Mouse (Mus musculus): ENCODE measurements around the gene Frmpd1.
A peak's percentile ranks its signal among the peaks of the same experiment; 100 is the strongest.

Gene Frmpd1

DNA sequence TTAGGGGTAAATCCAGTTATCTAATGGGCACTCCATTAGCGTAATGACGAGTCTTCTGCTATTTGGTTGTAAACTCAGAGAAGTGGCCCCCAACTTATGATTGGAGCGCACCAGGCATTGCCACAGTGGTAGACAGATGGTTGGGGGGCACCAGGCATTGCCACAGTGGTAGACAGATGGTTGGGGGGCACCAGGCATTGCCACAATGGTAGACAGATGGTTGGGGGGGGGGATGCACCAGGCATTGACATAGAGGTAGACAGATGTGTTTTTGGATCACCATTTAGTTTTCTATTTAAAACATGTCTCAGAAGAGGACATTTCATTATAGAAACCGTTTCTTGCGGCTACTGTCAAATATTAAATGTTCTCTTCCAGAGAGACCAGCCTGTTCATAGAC is 53.6 kb downstream of the Frmpd1 start:
- no peak for DNase-seq (ENCODE audit: low read depth, low spot score)

DNA sequence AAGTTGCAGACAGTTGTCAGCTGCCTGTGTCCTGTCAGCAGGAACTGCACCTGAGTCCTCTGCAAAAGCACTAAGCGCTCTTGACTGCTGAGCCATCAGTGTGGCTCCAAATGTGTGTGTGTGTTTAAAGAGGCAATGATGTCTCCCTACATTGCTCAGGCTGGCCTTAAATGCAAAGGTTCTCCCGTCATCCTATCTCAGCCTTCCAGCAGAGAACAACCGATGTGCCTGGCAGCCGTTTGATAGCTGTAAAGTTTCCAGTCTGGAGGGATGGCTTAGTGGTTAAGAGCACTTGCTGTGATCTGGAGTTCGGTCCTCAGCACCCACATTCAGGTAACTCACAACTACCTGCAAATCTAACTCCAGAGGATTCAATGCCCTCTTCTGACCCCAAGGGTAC is 56.7 kb downstream of the Frmpd1 start:
- DNase-seq (ENCODE audit: low read depth, low spot score): no peak

- no peak for DNase-seq (ENCODE audit: low read depth, low spot score)
These were observed 57.5 kb downstream of the Frmpd1 start for GRCm38 (mm10) chr4:45242163-45242562.

DNA sequence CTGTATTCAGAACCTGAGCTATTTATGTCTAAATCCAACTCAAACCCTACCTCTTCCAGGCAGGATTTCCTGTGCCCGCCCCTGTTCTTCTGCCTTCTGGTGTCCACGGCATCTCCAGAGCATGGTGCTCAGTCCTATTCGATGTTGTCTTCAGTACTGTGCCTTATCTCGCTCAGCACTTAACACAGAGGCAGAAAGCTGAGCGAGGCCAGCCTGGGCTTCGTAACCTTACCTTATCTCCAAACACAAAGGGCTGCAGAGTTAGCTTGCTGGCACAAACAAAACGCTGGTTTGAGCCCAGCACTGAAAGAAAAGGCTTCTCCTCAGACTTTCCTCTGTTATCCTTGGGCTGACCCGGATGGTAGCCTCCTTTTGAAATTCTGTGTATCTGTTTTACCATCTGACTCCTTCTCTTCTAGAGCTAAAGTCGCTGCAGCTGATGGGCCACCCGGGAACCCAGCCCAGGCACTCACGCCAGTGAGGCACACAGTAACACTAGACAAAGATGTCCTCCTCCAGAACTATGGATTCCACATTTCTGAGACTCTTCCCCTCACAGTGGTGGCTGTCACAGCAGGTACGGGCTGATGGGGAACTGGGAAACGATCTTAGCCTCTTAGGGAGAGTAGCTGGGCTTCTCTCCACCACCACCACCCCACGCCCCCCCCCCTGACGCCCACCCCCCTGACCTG is 58.7 kb downstream of the Frmpd1 start:
- DNase-seq (ENCODE audit: low read depth, low spot score): no peak

DNA sequence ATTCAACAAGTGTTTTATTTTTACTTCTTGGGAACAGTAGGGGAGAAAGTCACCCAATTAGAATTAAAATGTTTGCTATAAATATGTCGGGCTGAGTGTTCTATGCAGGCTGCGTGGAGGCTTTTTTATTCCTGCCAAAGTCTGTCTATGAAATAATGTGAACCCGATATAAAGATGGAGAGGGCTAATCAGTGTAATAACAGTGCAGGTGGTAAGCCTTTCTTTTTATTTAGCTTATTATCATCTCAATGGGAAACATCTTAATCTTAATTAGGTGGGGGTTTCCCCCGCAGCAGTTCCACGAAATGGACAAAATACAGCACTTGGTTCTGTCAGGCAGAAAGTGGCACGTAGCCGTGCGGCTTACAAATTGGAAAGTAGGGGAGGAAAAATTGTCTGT is 66.6 kb downstream of the Frmpd1 start:
- no peak for DNase-seq (ENCODE audit: low read depth, low spot score)

GRCm38 (mm10) chr4:45252861-45253262 is 68.2 kb downstream of the Frmpd1 start:
- no peak for DNase-seq (ENCODE audit: low read depth, low spot score)

DNA sequence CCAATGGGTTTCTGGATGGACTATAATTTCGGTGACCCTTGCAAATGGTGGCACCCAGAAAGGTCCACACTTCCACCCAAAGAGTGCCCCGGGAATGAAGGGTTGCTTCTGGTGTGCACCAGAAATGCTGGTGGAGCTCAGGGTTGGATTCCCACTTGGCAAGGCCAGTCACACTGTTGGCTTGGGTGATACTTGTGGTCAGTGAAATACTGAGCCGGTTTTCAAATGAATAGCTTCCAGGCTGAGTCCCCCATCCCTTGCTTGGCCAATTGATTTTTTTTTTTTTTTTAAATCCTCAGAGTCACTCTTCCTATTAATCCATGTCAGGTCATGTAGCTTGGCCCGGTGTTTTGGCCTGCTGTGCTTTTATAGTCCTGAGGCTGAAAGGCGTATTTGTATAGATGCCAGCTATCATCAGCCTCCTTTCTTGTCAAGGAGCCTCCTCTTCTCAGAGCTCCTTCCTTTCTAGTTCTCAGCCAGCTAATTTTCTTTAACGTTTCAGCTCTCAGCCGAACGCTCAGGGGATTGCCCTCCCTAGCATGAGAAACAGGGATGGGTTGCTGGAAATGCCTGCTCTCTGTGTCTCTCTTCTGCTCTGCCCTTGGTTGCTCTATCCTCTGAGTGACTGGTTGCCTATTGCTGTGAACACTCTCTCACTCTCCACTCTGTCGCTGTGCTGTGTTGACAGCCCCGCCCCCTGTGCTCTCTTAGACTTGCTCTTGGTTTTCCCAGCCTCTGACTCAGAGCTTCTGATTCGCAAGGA is 69.3 kb downstream of the Frmpd1 start:
- DNase-seq (ENCODE audit: low read depth, low spot score): no peak

- DNase-seq (ENCODE audit: low read depth, low spot score): no peak
These were observed 74.7 kb downstream of the Frmpd1 start for GRCm38 (mm10) chr4:45259232-45259832.

DNA sequence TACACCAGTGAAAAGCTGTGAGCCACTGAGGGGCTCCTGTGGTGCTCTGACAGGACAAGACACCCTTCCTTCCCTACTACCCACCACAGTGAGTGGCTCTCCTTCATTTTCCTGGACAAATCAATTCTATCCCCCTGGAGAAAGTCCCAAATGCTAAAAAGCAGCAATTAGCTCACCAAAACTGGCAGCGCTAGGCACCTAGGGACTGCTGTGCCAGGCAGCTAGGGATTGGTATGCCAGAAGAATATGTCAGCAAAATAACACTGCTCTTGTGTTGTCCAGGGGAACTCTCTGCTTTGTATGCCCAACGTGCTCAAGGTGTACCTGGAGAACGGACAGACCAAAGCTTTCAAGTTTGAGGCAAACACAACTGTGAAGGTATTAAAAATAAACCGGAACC is 76.9 kb downstream of the Frmpd1 start:
- DNase-seq (ENCODE audit: low read depth, low spot score): no peak

- DNase-seq (ENCODE audit: low read depth, low spot score): no peak
These were observed 83.2 kb downstream of the Frmpd1 start for GRCm38 (mm10) chr4:45267883-45268282.

GRCm38 (mm10) chr4:45271041-45271452 is 86.4 kb downstream of the Frmpd1 start:
- no peak for DNase-seq (ENCODE audit: low read depth, low spot score)

GRCm38 (mm10) chr4:45275770-45276169 is 91.1 kb downstream of the Frmpd1 start:
- no peak for DNase-seq (ENCODE audit: low read depth, low spot score)

- no peak for DNase-seq (ENCODE audit: low read depth, low spot score)
These were observed 94.6 kb downstream of the Frmpd1 start for GRCm38 (mm10) chr4:45279292-45279691.

DNA sequence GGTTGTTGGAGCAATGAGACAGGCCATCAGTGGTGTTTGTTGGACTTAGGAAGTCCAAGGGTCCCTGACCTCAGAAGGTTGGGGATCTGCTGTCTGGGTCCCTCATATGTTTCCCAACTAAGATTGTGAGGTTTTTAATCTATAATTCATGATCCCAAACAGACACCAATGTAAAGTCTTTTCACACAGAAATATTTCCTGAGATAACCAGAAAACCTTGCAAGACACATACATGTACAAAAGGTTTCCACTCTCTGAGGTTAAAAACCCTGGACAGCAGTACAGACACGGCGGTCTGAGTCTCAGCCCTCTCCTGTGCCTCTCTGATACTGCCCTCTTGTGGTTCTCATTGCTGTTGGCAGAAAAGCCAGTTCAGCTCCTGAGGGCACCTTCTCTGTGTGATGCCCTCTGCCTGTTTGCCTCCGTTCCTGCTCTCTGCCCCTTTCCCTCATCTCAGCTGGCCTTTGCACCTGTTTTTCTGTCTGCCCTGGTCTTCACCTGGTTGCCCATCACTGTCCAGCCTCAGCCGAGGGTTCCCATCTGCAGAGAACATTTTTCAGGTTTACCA is 95.4 kb downstream of the Frmpd1 start:
- peak; percentile 39 for DNase-seq (ENCODE audit: low read depth, low spot score)

DNA sequence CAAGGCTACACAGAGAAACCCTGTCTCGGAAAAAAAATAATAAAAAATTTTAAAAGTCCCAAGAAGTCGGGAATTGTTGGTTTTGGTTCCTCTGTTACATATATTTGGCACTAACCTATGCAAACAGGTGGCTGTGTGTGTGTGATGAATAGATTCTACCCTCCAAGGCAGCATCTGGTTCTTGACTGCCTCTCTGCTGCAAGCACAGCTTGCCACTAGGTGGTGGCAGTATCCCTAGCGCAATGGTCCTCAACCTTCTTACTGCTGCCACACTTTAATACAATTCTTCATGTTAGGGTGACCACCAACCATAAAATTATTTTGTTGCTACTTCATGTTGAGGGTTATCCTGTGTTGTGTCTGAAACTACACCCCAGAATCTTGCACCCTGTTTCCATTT is 101.6 kb downstream of the Frmpd1 start:
- DNase-seq (ENCODE audit: low read depth, low spot score): no peak

DNA sequence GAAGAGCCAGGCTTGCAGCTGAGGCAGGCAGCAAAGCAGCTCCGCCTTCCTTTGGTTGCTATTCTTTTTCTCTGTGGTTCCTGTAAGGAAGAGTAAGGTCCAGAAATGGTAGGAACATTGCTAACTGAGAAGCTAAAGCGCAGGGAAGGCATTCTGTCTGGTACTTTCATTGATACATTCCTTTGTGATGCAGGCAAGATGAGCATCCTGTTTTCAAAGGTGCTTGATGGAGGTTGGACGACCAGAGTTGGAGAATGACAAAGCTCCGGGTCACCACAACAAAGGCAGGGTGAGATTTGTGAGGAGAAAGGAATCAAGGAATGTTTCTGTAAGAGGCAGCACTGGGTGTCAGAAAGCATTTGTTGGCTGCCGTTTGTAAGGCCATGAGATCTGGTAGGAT is 103.2 kb downstream of the Frmpd1 start:
- DNase-seq (ENCODE audit: low read depth, low spot score): no peak

- DNase-seq (ENCODE audit: low read depth, low spot score): peak; percentile 69
These were observed 112.2 kb downstream of the Frmpd1 start, which contains the start of gene Trmt10b for GRCm38 (mm10) chr4:45296662-45297564. TSS of gene Trmt10b (plus strand) at chr4:45297127.

DNA sequence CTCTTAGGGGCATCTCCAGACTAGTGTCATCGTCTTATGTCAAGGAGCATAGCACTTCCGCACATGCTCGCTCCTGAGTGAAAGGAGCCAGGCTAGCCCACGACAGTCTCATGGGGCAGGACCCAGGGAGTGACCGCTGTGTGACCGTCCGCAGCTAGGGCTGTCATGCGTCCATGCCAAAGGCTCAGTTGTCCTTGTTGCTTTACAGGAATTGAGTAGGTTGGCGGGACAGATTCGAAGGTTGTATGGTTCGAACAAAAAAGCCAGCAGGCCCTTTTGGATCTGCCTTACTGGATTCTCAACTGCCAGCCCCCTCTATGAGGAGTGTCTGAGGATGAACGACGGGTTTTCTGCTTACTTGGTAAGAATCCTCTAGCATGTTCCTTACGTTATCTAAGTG is 120.9 kb downstream of the Frmpd1 start:
- no peak for DNase-seq (ENCODE audit: low read depth, low spot score)

- no peak for DNase-seq (ENCODE audit: low read depth, low spot score)
These were observed 123.4 kb downstream of the Frmpd1 start for GRCm38 (mm10) chr4:45308046-45308445.

- DNase-seq (ENCODE audit: low read depth, low spot score): no peak
These were observed 123.9 kb downstream of the Frmpd1 start for GRCm38 (mm10) chr4:45308606-45309005.

DNA sequence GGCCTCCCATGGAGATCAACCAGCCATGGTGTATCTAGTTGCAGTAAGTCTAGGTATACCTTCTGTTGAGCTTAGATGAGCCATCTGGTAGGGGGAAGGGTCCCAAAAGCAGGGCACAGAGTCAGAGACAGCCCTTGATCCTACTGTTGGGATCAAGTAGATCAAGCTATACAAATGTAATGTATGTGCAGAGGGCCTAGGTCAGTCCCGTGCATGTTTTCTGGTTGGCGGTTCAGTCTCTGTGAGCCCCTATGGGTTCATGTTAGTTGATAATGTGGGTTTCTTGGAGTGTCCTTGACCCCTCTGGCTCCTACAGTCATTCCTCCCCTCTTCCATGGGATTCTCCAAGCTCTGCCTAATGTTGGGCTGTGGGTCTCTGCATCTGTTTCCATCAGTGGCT is 126.4 kb downstream of the Frmpd1 start:
- no peak for DNase-seq (ENCODE audit: low read depth, low spot score)
